Mouse (Mus musculus) hindbrain, embryonic 12.5 days (tissue): ENCODE data around the gene Gm4064. TPM values are rescaled to one million over a fixed set of nuclear protein-coding genes. Genes with fewer than 3 reads are reported as not detected.
"Not testable (repeated sequence)": the region's sequence is repeated elsewhere in the genome, so short reads cannot be mapped to it uniquely, and the experiment has no call there.

Experiments
- ATAC-seq: fragments of 200-750 bp; cut with Nextera tagmentation; 2 replicates; pipeline ENCODE4 v1.8.0; 2017; ENCODE audit warnings: moderate TSS enrichment; ENCODE audit not compliant: low FRiP score
- H3K27ac ChIP-seq: fragments of 300-500 bp; sonication (generic); 2 replicates; pipeline ENCODE4 v1.5.1; 2016; ENCODE audit warnings: mild to moderate bottlenecking
- H3K27me3 ChIP-seq: fragments of 300-500 bp; sonication (generic); 2 replicates; pipeline ENCODE4 v1.6.1; 2016; ENCODE audit warnings: mild to moderate bottlenecking
- H3K36me3 ChIP-seq: fragments of 300-500 bp; sonication (generic); 2 replicates; pipeline ENCODE4 v1.6.1; 2016; ENCODE audit warnings: mild to moderate bottlenecking
- H3K4me1 ChIP-seq: fragments of 300-500 bp; sonication (generic); 2 replicates; pipeline ENCODE4 v1.6.1; 2016
- H3K4me2 ChIP-seq: fragments of 300-500 bp; sonication (generic); replicated peaks from 2 replicates; pipeline ENCODE4 v1.6.1; 2016; ENCODE audit warnings: mild to moderate bottlenecking
- H3K4me3 ChIP-seq: fragments of 300-500 bp; sonication (generic); 2 replicates; pipeline ENCODE4 v1.5.1; 2016; ENCODE audit warnings: mild to moderate bottlenecking
- H3K9ac ChIP-seq: fragments of 300-500 bp; sonication (generic); 2 replicates; pipeline ENCODE4 v1.6.1; 2016; ENCODE audit warnings: mild to moderate bottlenecking, moderate library complexity
- H3K9me3 ChIP-seq: fragments of 300-500 bp; sonication (generic); replicated peaks from 2 replicates; pipeline ENCODE4 v1.6.1; 2016; ENCODE audit warnings: mild to moderate bottlenecking
- WGBS: fragments of 180-500 bp; shearing (Covaris S2); methylation state at CpG from one replicate; pipeline ENCODE4 v1.1.7; 2016; 5-methylcytosine and 5-hydroxymethylcytosine counted together
- polyA plus RNA-seq: library from polyadenylated mRNA; unstranded; fragments of >200 nt; fragmentation: Nextera tagmentation; extraction: Ambion mirVana; gene quantifications from 2 replicates; pipeline ENCODE4 v1.2.1, GENCODE M21; 2016

Gm4064 gene
- polyA plus RNA-seq = not detected in 2 replicates

- H3K27me3 ChIP-seq, H3K4me1 ChIP-seq, H3K9me3 ChIP-seq, ATAC-seq, H3K27ac ChIP-seq, H3K4me3 ChIP-seq, H3K4me2 ChIP-seq, H3K36me3 ChIP-seq, H3K9ac ChIP-seq: not testable (repeated sequence)
- WGBS = no CpG with 5 or more reads among the region's 8 CpGs
Observed at GRCm38 (mm10) chrY:2796105-2796504, at the start of gene Gm4064. Gm4064 (minus strand) TSS chrY:2796205.

DNA sequence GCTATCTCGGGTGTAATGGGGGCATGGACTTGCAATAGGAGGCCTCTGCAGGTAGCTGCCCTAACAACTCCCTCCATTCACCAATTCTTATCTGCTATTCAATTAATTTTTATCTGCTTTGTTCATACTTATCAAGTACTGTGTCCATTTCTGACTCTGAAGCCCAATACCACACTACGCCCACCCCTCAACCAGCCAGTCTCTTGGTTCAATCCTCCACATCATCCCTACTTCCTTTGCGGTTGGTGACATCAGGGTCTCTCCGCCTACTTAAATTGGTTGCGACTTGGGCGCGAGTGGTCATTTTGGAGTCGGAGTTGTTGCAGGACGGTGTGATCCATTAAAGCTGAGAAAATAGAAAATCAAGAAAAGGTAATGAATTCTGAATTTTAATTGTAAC lies 34.4 kb upstream of the Gm4064 start, which contains the start of the genes Rbmy and Gm10256:
Gene Rbmy, plus strand, starts transcription at position 301 of the 400 bp plus-strand sequence.
Gene Gm10256, plus strand, starts transcription at position 320 of the 400 bp plus-strand sequence.
- not testable (repeated sequence) for H3K9ac ChIP-seq, H3K27ac ChIP-seq, H3K4me3 ChIP-seq, H3K4me2 ChIP-seq, H3K27me3 ChIP-seq, H3K9me3 ChIP-seq, H3K36me3 ChIP-seq, H3K4me1 ChIP-seq, ATAC-seq
- WGBS = no CpG with 5 or more reads among the region's 9 CpGs

Other genes starting within 250 kb of the Gm4064 start
- gene H2al2c, start 197.1 kb downstream of the Gm4064 start, polyA plus RNA-seq = not detected in 2 replicates
- gene Sry, start 132.5 kb downstream of the Gm4064 start, polyA plus RNA-seq = not detected in 2 replicates
- gene H2al2b, start 75.5 kb downstream of the Gm4064 start, polyA plus RNA-seq = not detected in 2 replicates
- not detected in 2 replicates for gene Rbmy, start 34.5 kb upstream of the Gm4064 start, polyA plus RNA-seq
- gene Gm10256, start 34.5 kb upstream of the Gm4064 start, polyA plus RNA-seq = not detected in 2 replicates
- gene Gm10352, start 104.8 kb upstream of the Gm4064 start, polyA plus RNA-seq = not detected in 2 replicates
- gene Gm29289, start 136.4 kb upstream of the Gm4064 start, polyA plus RNA-seq = not detected in 2 replicates